Mouse (Mus musculus) neural tube, embryonic 11.5 days (tissue): ENCODE data around the gene Commd1. TPM values are rescaled to one million over a fixed set of nuclear protein-coding genes. Genes with fewer than 3 reads are reported as not detected.

ENCODE experiments used
- ATAC-seq: fragments of 200-750 bp; cut with Nextera tagmentation; 2 replicates; pipeline ENCODE4 v1.8.0; 2017; ENCODE audit warnings: moderate number of reproducible peaks, mild to moderate bottlenecking, moderate TSS enrichment, moderate library complexity; ENCODE audit not compliant: insufficient read depth, low FRiP score, low TSS enrichment
- DNase-seq: peaks from one replicate; pipeline ENCODE4 v3.0.0-alpha.2; 2015; ENCODE audit warnings: low spot score
- H3K27ac ChIP-seq: fragments of 300-500 bp; sonication (generic); 2 replicates; pipeline ENCODE4 v1.5.1; 2014; ENCODE audit warnings: low read depth, mild to moderate bottlenecking, low read length
- H3K27me3 ChIP-seq: fragments of 300-500 bp; sonication (generic); 2 replicates; pipeline ENCODE4 v1.6.1; 2014; ENCODE audit warnings: mild to moderate bottlenecking, low read length, mixed read lengths; ENCODE audit not compliant: control insufficient read depth, insufficient read depth
- H3K36me3 ChIP-seq: fragments of 300-500 bp; sonication (generic); 2 replicates; pipeline ENCODE4 v1.6.1; 2014; ENCODE audit warnings: mild to moderate bottlenecking, low read length, moderate library complexity, mixed read lengths; ENCODE audit not compliant: control insufficient read depth, insufficient read depth
- H3K4me1 ChIP-seq: fragments of 300-500 bp; sonication (generic); 2 replicates; pipeline ENCODE4 v1.6.1; 2014; ENCODE audit warnings: low read length, mixed read lengths; ENCODE audit not compliant: control insufficient read depth, insufficient read depth
- H3K4me2 ChIP-seq: fragments of 300-500 bp; sonication (generic); 2 replicates; pipeline ENCODE4 v1.6.1; 2014; ENCODE audit warnings: low read depth, mild to moderate bottlenecking, moderate library complexity
- H3K4me3 ChIP-seq: fragments of 300-500 bp; sonication (generic); 2 replicates; pipeline ENCODE4 v1.5.1; 2014; ENCODE audit warnings: low read depth, low read length
- H3K9ac ChIP-seq: fragments of 300-500 bp; sonication (generic); 2 replicates; pipeline ENCODE4 v1.6.1; 2014; ENCODE audit warnings: mild to moderate bottlenecking, low read length
- H3K9me3 ChIP-seq: fragments of 300-500 bp; sonication (generic); 2 replicates; pipeline ENCODE4 v1.6.1; 2016; ENCODE audit warnings: low read length; ENCODE audit not compliant: control insufficient read depth
- WGBS: fragments of 180-500 bp; shearing (Covaris S2); extraction: QIAGEN DNeasy Blood & Tissue Kit; methylation state at CpG from one replicate; pipeline ENCODE4 v1.1.7; 2014; 5-methylcytosine and 5-hydroxymethylcytosine counted together
- polyA plus RNA-seq: library from polyadenylated mRNA; unstranded; fragments of >200 nt; fragmentation: Nextera tagmentation; extraction: Ambion mirVana; gene quantifications from 2 replicates; pipeline ENCODE4 v1.2.1, GENCODE M21; 2014

Gene Commd1
- polyA plus RNA-seq, 1 experiment from 2014 or later: 371 TPM

DNA sequence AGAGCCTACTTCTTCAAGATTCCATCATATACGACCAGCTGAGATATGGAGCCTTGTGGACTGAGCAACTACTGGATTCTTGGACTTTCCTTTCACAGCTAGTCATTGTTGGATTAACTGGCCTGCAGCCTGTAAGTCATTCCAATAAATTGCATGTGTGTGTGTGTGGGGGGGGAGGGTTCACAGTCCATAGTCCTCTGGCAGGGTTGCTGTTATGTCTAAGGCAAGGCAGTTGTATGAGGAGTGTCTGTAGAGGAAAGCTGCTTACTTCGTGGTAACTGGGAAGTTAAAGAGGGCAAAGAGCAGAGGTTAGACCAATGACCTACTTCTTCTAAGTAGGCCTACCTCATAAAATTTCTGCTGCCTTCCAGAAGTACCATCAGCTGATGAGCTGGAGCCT, 98.5 kb downstream of the Commd1 start:
- no peak for ATAC-seq
- H3K9me3 ChIP-seq: no peaks in the 10 kb centered on the region
- no peak for DNase-seq
- no peak overlapping the region for H3K4me2 ChIP-seq
- no peaks in the 10 kb centered on the region for H3K27me3 ChIP-seq
- H3K27ac ChIP-seq: no peak overlapping the region
- H3K4me3 ChIP-seq: no peak overlapping the region
- H3K36me3 ChIP-seq: no peaks in the 10 kb centered on the region
- no peak overlapping the region for H3K9ac ChIP-seq
- WGBS: 76% methylated on average over 2 of the region's 2 CpGs
- no peaks in the 10 kb centered on the region for H3K4me1 ChIP-seq

DNA sequence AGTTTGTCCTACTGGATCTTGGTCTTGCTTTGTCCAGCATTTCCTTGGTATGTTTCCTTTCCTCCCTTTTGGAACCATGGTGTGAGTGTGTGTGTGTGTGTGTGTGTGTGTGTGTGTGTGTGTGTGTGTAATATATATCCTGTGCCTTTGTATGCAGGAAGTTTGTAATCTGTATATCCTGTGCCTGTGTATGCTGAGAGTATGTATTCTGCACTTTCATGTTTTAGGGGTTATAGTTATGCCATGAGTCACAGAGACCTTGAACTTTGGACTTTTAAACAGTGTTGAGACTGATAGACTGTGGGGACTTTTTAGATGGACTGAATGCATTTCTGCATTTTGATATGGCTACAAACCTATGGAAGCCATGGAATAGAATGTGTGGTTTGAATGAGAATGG, 99.3 kb downstream of the Commd1 start:
- H3K9me3 ChIP-seq: no peaks in the 10 kb centered on the region
- DNase-seq (no peak), ATAC-seq (no peak)
- no peak overlapping the region for H3K4me2 ChIP-seq
- no peak overlapping the region for H3K4me3 ChIP-seq
- no peaks in the 10 kb centered on the region for H3K36me3 ChIP-seq
- H3K4me1 ChIP-seq: no peaks in the 10 kb centered on the region
- no peak overlapping the region for H3K27ac ChIP-seq
- no peaks in the 10 kb centered on the region for H3K27me3 ChIP-seq
- H3K9ac ChIP-seq: no peak overlapping the region

DNA sequence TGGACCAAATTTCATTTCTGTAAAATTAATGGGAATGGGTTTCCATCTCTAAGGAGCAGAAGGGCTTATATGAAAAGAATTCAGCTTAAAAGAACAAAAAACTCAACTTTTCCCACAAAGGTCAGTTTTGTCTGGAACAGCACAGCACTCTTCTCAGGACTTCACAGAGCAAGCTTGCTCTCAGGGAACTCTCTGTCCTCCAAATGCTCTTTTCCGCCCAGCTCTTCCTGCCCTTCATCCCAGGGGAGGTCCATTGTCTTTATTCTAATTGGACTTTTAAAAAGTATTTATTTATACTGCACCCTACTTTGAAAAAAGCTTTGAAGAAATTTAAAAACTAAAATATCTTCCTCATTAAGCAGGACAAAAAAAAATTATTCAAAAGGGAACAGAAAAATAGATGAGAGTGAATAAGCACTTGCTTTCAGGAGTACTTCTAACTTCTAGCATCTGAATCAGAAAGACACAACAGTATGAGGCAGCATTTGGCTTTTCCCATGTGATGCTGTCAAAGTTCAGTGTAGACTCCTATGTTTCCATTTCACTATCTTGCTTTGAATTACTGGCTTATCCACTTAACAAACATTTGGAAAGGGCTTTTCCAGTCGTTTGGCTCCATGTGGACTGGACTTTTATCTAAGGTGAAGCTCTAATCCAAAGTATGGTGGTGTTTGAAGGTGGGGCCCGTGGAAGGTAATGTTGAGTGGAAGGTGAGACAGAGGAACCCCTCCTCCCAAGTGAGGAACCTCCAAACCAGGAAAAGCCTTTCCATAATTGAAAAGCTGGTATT, 101.6 kb downstream of the Commd1 start:
- Histone ChIP-seq H3K4me2 (no peak overlapping the region), H3K9me3 (no peaks in the 10 kb centered on the region), H3K4me1 (no peaks in the 10 kb centered on the region), H3K27ac (no peak overlapping the region), H3K9ac (no peak overlapping the region), H3K4me3 (no peak overlapping the region), H3K36me3 (no peaks in the 10 kb centered on the region), H3K27me3 (no peaks in the 10 kb centered on the region)
- DNase-seq (no peak), ATAC-seq (no peak)
- WGBS: 77% methylated on average over 3 of the region's 3 CpGs

DNA sequence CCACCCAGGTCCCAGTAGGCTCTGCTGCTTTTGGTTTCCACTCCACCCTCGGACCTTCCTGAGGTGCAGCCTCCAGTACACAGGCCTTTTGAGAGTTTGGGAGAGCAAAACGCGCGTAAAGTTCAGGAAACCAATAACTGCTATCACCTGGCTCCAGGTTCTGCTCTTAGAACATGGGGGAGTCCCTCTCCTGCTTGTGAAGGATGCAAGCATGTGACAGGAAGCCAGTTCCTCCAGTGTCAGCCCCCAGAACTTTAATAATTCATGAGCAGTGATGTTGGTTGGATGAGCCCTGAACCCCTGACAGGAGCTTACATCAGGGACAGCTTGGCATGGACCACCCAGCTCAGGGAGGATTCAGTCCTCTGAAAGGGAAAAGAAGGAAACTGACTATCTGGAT, 102.5 kb downstream of the Commd1 start:
- Histone ChIP-seq H3K9me3 (no peaks in the 10 kb centered on the region), H3K4me1 (no peaks in the 10 kb centered on the region), H3K27ac (no peak overlapping the region), H3K4me3 (no peak overlapping the region), H3K36me3 (no peaks in the 10 kb centered on the region), H3K9ac (no peak overlapping the region), H3K27me3 (no peaks in the 10 kb centered on the region), H3K4me2 (no peak overlapping the region)
- DNase-seq (no peak), ATAC-seq (no peak)
- WGBS: 88% methylated on average over 4 of the region's 4 CpGs

DNA sequence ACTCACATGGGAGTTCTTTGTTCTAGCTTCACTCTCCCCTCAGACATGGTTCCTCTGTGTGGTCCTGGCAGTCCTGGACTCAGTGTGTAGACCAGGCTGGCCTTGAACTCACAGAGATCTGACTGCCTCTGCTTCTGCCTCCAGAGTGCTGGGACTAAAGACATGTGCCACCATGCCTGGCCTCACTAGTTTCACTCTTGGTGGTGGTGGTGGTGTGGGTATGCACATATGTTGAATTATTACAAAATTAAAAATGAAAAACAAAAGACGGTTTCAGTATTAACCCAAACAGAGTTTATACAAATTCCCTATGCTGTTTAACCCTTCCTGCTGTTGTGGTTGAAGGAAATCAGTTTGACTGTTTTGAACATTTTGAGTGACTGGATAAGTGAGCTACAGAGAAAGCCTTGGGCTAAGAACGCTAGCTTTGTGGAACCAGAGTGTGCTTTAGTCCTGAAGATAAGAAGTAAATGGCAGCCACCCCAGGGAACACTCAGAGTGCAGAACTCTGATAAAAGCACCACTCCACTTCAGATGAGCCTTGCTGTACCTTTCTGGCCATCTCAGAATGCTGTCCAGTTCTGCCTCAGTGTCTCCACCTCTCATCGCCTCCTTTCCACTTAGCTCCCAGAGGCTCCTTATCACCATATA, 105.4 kb downstream of the Commd1 start:
- no peak overlapping the region for H3K27ac ChIP-seq
- H3K4me2 ChIP-seq: no peak overlapping the region
- no peaks in the 10 kb centered on the region for H3K4me1 ChIP-seq
- no peaks in the 10 kb centered on the region for H3K9me3 ChIP-seq
- ATAC-seq (no peak), DNase-seq (no peak)
- no peak overlapping the region for H3K4me3 ChIP-seq
- H3K27me3 ChIP-seq: no peaks in the 10 kb centered on the region
- H3K36me3 ChIP-seq: no peaks in the 10 kb centered on the region
- no peak overlapping the region for H3K9ac ChIP-seq
- WGBS: 90% methylated on average over 3 of the region's 3 CpGs

DNA sequence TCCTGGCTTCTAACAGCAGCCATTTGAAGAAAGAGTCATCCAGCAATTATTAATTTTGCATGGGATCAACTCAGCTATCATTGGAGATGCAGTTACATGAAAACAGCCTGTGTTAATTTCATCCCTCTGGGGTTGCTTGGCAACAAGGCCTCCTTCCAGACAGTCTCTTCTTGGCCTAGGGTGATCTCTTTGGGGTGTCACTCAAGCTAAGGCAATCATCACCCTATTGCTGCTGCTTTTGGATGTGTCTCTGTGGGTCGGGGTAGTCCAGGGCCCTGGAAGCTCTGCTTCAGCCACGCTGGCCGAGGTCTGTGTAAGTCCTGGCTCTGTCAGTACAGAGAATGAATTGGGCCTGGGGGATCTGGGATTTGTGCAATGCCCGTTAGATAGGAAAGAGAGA, 106.9 kb downstream of the Commd1 start:
- no peak overlapping the region for H3K4me2 ChIP-seq
- no peaks in the 10 kb centered on the region for H3K36me3 ChIP-seq
- no peak overlapping the region for H3K27ac ChIP-seq
- WGBS: 82% methylated on average over 4 of the region's 4 CpGs
- DNase-seq: no peak
- no peaks in the 10 kb centered on the region for H3K27me3 ChIP-seq
- H3K4me1 ChIP-seq: no peaks in the 10 kb centered on the region
- no peak for ATAC-seq
- no peak overlapping the region for H3K9ac ChIP-seq
- H3K9me3 ChIP-seq: no peaks in the 10 kb centered on the region
- H3K4me3 ChIP-seq: no peak overlapping the region

DNA sequence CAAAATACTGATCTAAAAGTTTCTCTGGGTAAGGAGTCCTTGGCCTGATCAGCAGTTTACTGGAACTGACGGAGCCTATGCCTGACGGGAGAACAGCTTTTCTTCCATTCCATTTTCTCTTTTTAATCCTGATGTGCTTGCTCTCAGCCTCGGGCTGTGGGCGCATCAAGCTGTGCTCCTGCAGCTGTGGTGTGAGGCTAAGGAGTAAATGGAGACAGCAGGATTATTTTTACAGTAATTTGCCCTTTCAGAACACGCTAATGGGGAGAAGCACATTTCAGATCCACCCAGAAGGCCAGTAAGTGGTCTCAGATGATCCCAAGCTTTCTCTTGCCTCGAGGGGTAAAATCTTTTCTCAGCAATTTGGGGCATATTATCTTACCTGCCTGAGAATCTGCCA, 107.4 kb downstream of the Commd1 start:
- no peak overlapping the region for H3K9ac ChIP-seq
- 76% methylated on average over 6 of the region's 6 CpGs for WGBS
- DNase-seq (no peak), ATAC-seq (no peak)
- H3K36me3 ChIP-seq: no peaks in the 10 kb centered on the region
- no peak overlapping the region for H3K27ac ChIP-seq
- no peaks in the 10 kb centered on the region for H3K27me3 ChIP-seq
- no peaks in the 10 kb centered on the region for H3K4me1 ChIP-seq
- no peaks in the 10 kb centered on the region for H3K9me3 ChIP-seq
- no peak overlapping the region for H3K4me3 ChIP-seq
- H3K4me2 ChIP-seq: no peak overlapping the region

GRCm38 (mm10) chr11:22873383-22873782, 108.8 kb downstream of the Commd1 start:
- no peak for ATAC-seq
- WGBS: 63% methylated on average over 4 of the region's 4 CpGs

GRCm38 (mm10) chr11:22872307-22872680, 109.9 kb downstream of the Commd1 start:
- WGBS: 56% methylated on average over 4 of the region's 4 CpGs
- Histone ChIP-seq H3K4me2 (no peak overlapping the region), H3K9me3 (no peaks in the 10 kb centered on the region), H3K4me1 (no peaks in the 10 kb centered on the region), H3K27ac (no peak overlapping the region), H3K4me3 (no peak overlapping the region), H3K36me3 (no peaks in the 10 kb centered on the region), H3K9ac (no peak overlapping the region), H3K27me3 (no peaks in the 10 kb centered on the region)
- DNase-seq (no peak), ATAC-seq (no peak)

More at GRCm38 (mm10) chr11:22873383-22873782, 108.8 kb downstream of the Commd1 start:
- no peak for DNase-seq
- Histone ChIP-seq H3K36me3 (no peaks in the 10 kb centered on the region), H3K9me3 (no peaks in the 10 kb centered on the region), H3K4me2 (no peak overlapping the region), H3K9ac (no peak overlapping the region), H3K27ac (no peak overlapping the region), H3K27me3 (no peaks in the 10 kb centered on the region), H3K4me1 (no peaks in the 10 kb centered on the region), H3K4me3 (no peak overlapping the region)
